Mouse (Mus musculus) brain, embryonic 14.5 days (tissue): ENCODE measurements around the gene Nrp1.

Source experiments
- CTCF ChIP-seq: fragments of 200-500 bp; IDR thresholded peaks from 2 replicates; pipeline ENCODE4 v1.5.1; 2012; ENCODE audit warnings: inconsistent platforms, mild to moderate bottlenecking, moderate library complexity, borderline replicate concordance; ENCODE audit not compliant: insufficient read depth, insufficient read length; ENCODE audit errors: extremely low read depth
- POLR2A ChIP-seq: fragments of 200-500 bp; IDR thresholded peaks from 2 replicates; pipeline ENCODE4 v1.6.1; 2012; ENCODE audit warnings: mild to moderate bottlenecking, inconsistent platforms, borderline replicate concordance; ENCODE audit not compliant: poor library complexity, insufficient read depth, insufficient read length, severe bottlenecking; ENCODE audit errors: extremely low read depth

DNA sequence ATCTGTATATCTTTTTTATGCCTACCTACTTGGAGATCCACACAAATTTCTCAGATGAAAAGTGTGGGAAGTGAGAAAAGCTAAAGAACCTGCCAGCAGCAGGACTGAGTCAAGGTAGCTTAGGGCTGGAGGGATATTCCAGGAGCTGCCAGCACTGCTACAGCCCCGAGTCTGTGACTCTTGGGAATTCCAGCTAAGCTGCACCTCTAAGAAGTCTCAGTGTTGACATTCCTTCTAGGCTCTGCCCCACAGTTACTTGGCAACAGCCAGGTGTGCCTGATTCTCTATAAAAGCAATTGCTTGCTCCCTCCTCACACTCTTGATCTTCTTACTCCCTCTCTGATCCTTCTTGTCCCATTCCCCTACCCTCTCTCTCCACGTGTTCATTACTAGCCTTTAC lies 30.5 kb upstream of the Nrp1 start:
- no peak for TF ChIP-seq POLR2A
- TF ChIP-seq CTCF, result no peak
